Mouse (Mus musculus) intestine, postnatal 0 days (tissue): ENCODE results near the gene Lelp1. TPM values are rescaled to one million over a fixed set of nuclear protein-coding genes. Genes with fewer than 3 reads are reported as not detected.

Source experiments
- ATAC-seq: fragments of 200-750 bp; cut with Nextera tagmentation; 2 replicates; pipeline ENCODE4 v1.8.0; 2017; ENCODE audit warnings: mild to moderate bottlenecking, moderate TSS enrichment, moderate library complexity
- H3K27ac ChIP-seq: fragments of 300-500 bp; sonication (generic); 2 replicates; pipeline ENCODE4 v1.5.1; 2014; ENCODE audit warnings: mild to moderate bottlenecking, low read depth, low read length, moderate library complexity
- H3K27me3 ChIP-seq: fragments of 300-500 bp; sonication (generic); replicated peaks from 2 replicates; pipeline ENCODE4 v1.6.1; 2014; ENCODE audit warnings: low read length, mixed read lengths; ENCODE audit not compliant: control insufficient read depth, insufficient read depth
- H3K36me3 ChIP-seq: fragments of 300-500 bp; sonication (generic); 2 replicates; pipeline ENCODE4 v1.6.1; 2014; ENCODE audit warnings: mild to moderate bottlenecking, moderate library complexity; ENCODE audit not compliant: control insufficient read depth, insufficient read depth
- H3K4me1 ChIP-seq: fragments of 300-500 bp; sonication (generic); replicated peaks from 2 replicates; pipeline ENCODE4 v1.6.1; 2014; ENCODE audit warnings: antibody characterized with exemption, low read length, mixed read lengths; ENCODE audit not compliant: control insufficient read depth, insufficient read depth
- H3K4me2 ChIP-seq: fragments of 300-500 bp; sonication (generic); replicated peaks from 2 replicates; pipeline ENCODE4 v1.6.1; 2014; ENCODE audit warnings: low read depth, mild to moderate bottlenecking, moderate library complexity
- H3K4me3 ChIP-seq: fragments of 300-500 bp; sonication (generic); 2 replicates; pipeline ENCODE4 v1.5.1; 2014; ENCODE audit warnings: low read depth, low read length
- H3K9ac ChIP-seq: fragments of 300-500 bp; sonication (generic); 2 replicates; pipeline ENCODE4 v1.6.1; 2014; ENCODE audit warnings: mild to moderate bottlenecking, low read depth, low read length
- H3K9me3 ChIP-seq: fragments of 300-500 bp; sonication (generic); 2 replicates; pipeline ENCODE4 v1.6.1; 2016; ENCODE audit warnings: mixed run types; ENCODE audit not compliant: control insufficient read depth
- CTCF ChIP-seq: sonication (generic); IDR thresholded peaks from 2 replicates; pipeline ENCODE4 v1.5.1; 2016; ENCODE audit warnings: low read depth, mild to moderate bottlenecking, control low read depth, antibody characterized with exemption, moderate library complexity
- WGBS: fragments of 180-500 bp; shearing (Covaris S2); extraction: QIAGEN DNeasy Blood & Tissue Kit; methylation state at CpG from one replicate; pipeline ENCODE4 v1.1.7; 2014; 5-methylcytosine and 5-hydroxymethylcytosine counted together
- polyA plus RNA-seq: library from polyadenylated mRNA; unstranded; fragments of >200 nt; fragmentation: Nextera tagmentation; extraction: Ambion mirVana; gene quantifications from 2 replicates; pipeline ENCODE4 v1.2.1, GENCODE M21; 2015

Gene Lelp1
- not detected in 2 replicates for polyA plus RNA-seq

- no peaks in the 10 kb centered on the region for H3K9me3 ChIP-seq
- H3K4me1 ChIP-seq: no peaks in the 10 kb centered on the region
- H3K36me3 ChIP-seq: no peaks in the 10 kb centered on the region
- H3K4me3 ChIP-seq: no peak within 1 kb of the TSS
- no peak for TF ChIP-seq CTCF
- no peak within 1 kb of the TSS for H3K4me2 ChIP-seq
- no peak for ATAC-seq
- WGBS: 36% methylated on average over 1 of the region's 1 CpGs
- no peaks in the 10 kb centered on the region for H3K27me3 ChIP-seq
- H3K9ac ChIP-seq: no peak within 1 kb of the TSS
- H3K27ac ChIP-seq: no peak within 1 kb of the TSS
These were observed at the start of gene Lelp1 for GRCm38 (mm10) chr3:92142644-92143043. Gene Lelp1 (minus strand): TSS chr3:92142744.

GRCm38 (mm10) chr3:92176880-92177279 is 34.3 kb upstream of the Lelp1 start:
- TF ChIP-seq CTCF: no peak
- Histone ChIP-seq H3K27me3 (no peaks in the 10 kb centered on the region), H3K27ac (no peak overlapping the region), H3K4me2 (no peak overlapping the region), H3K9ac (no peak overlapping the region), H3K9me3 (no peaks in the 10 kb centered on the region), H3K4me1 (no peaks in the 10 kb centered on the region), H3K36me3 (no peaks in the 10 kb centered on the region), H3K4me3 (no peak overlapping the region)
- 91% methylated on average over 1 of the region's 1 CpGs for WGBS
- ATAC-seq: no peak

- 77% methylated on average over 3 of the region's 3 CpGs for WGBS
These were observed 27.3 kb upstream of the Lelp1 start for GRCm38 (mm10) chr3:92169847-92170246.

GRCm38 (mm10) chr3:92153322-92153721 is 10.8 kb upstream of the Lelp1 start:
- H3K9me3 ChIP-seq: no peaks in the 10 kb centered on the region
- no peak overlapping the region for H3K4me3 ChIP-seq
- H3K27ac ChIP-seq: no peak overlapping the region
- no peaks in the 10 kb centered on the region for H3K36me3 ChIP-seq
- ATAC-seq: no peak
- no peak overlapping the region for H3K4me2 ChIP-seq
- TF ChIP-seq CTCF: peak; percentile 87
- H3K27me3 ChIP-seq: no peaks in the 10 kb centered on the region
- no peaks in the 10 kb centered on the region for H3K4me1 ChIP-seq
- no peak overlapping the region for H3K9ac ChIP-seq

More at GRCm38 (mm10) chr3:92169847-92170246, 27.3 kb upstream of the Lelp1 start:
- Histone ChIP-seq H3K36me3 (no peaks in the 10 kb centered on the region), H3K4me2 (no peak overlapping the region), H3K4me1 (no peaks in the 10 kb centered on the region), H3K27ac (no peak overlapping the region), H3K4me3 (no peak overlapping the region), H3K27me3 (no peaks in the 10 kb centered on the region), H3K9me3 (no peaks in the 10 kb centered on the region), H3K9ac (no peak overlapping the region)
- no peak for TF ChIP-seq CTCF
- no peak for ATAC-seq

- WGBS: 25% methylated on average over 8 of the region's 8 CpGs
- Histone ChIP-seq H3K9ac (no peak overlapping the region), H3K36me3 (no peaks in the 10 kb centered on the region), H3K27me3 (no peaks in the 10 kb centered on the region), H3K4me1 (no peaks in the 10 kb centered on the region), H3K27ac (no peak overlapping the region), H3K9me3 (no peaks in the 10 kb centered on the region), H3K4me3 (no peak overlapping the region), H3K4me2 (no peak overlapping the region)
- ATAC-seq: peak; percentile 85
- TF ChIP-seq CTCF: peak; percentile 87
These were observed 8.2 kb upstream of the Lelp1 start for GRCm38 (mm10) chr3:92150631-92151277.

GRCm38 (mm10) chr3:92147913-92148312 is 5.4 kb upstream of the Lelp1 start:
- Histone ChIP-seq H3K9ac (no peak overlapping the region), H3K9me3 (no peaks in the 10 kb centered on the region), H3K4me3 (no peak overlapping the region), H3K27me3 (no peaks in the 10 kb centered on the region), H3K36me3 (no peaks in the 10 kb centered on the region), H3K4me2 (no peak overlapping the region), H3K27ac (no peak overlapping the region), H3K4me1 (no peaks in the 10 kb centered on the region)
- 68% methylated on average over 5 of the region's 5 CpGs for WGBS
- ATAC-seq: no peak
- TF ChIP-seq CTCF: no peak
